Mouse (Mus musculus) fat pad, adult 2 months (tissue): ENCODE data around the gene Grk5.

Experiments
- DNase-seq: peaks from one replicate; pipeline ENCODE4 v3.0.0-alpha.2; 2011; ENCODE audit warnings: low read depth, low spot score; ENCODE audit errors: extremely low read depth

The Grk5 gene

GRCm38 (mm10) chr19:61056783-61057410 is 167.3 kb downstream of the Grk5 start:
- DNase-seq: no peak

DNA sequence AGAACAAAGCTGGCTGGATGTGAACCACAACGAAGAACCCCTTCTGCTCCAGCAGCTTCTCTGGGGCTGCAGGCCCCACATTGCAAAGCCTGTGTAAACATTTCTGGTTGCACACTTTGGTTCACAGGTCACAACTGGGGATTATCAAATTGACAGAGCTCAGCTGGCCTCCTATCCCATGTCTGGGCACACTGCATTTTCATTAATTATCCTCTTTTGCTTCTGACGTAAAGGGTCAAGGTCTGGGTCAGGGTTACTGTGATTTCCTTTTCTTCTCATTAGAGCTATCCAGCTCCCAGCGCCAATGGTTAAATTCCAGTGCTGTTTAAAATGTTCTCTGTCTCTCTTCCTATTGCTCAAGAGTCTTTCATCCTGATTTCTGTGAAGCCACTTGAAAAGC is 168.0 kb downstream of the Grk5 start:
- DNase-seq: no peak

DNA sequence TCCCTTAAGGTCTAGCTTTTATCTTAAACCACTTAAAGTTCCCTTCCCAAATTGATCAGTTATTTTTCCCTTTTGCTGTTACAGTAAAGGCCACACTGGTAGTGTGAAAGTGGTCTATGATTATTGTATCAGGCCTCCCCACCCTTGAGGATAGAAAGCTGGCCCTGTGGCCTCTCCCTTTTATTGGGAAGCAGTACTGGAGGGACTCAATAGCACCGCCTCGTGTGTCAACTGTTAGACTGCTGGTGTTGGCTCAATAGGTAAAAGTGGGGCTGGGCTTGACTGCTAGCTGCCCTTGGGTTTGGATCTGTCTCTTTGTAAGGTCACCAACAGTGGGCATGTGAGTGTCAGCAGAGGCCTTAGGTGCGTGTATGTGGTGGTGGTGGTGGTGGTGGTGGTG is 174.8 kb downstream of the Grk5 start:
- DNase-seq: no peak

- no peak for DNase-seq
Observed at GRCm38 (mm10) chr19:61065011-61065410, 175.5 kb downstream of the Grk5 start.

GRCm38 (mm10) chr19:61078622-61079021 is 189.1 kb downstream of the Grk5 start:
- no peak for DNase-seq

DNA sequence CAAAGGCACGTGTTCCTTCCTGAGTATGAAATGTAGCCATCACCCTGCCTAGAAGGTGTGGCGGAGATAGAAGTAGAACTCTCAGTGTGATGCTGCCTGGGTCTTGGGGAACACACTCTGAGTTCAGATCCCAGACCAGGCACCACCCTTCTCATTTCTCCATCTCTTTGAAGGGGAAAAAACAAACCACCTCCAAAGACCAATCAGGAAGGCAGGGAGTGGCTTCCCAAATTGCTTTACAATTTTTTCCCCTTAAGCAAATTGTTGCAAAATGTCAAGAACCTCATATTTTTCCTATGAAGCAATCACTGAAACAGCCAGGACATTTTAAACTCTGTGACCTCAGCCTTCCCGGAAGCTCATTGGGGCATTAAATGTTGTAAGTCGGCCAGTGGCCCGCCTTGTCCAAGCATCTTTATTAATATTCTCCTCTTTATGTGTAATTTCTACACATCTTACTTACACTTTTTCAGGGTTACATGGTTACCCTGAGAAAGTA is 190.8 kb downstream of the Grk5 start:
- DNase-seq: peak; percentile 45

DNA sequence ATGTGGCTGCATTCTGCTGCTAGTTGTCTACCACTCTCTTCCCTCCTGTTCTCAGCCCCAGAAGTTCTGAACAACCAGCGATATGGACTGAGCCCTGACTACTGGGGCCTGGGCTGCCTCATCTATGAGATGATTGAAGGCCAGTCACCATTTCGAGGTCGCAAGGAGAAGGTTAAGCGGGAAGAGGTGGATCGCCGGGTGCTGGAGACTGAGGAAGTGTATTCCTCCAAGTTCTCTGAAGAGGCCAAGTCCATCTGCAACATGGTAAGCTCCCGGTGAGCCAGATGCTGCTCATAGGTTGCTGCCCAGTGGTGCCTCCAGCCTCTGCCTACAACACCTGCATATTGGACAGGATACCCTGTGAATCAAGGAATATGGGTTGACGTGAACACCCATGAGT is 193.5 kb downstream of the Grk5 start:
- DNase-seq: no peak

GRCm38 (mm10) chr19:61084149-61084940 is 194.8 kb downstream of the Grk5 start:
- DNase-seq: no peak

DNA sequence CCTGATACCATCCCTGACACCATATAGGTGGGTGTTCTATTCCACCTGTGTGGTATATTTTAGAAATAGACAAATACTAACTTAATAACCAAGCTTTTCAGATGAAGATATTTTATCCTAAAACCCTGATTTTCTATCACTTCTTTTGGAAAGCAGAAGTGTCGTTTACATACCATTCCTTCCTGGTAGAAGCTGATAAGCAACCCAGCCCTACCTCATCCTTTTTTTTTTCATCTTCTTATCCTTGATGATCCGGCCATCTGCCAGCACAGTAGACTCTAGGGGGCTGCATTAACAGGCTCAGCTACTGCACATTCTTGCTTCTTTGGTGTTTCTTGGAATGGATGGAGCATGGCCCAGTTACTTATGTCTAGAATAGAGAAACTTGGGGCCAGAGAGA is 195.7 kb downstream of the Grk5 start:
- DNase-seq: no peak

- DNase-seq: no peak
Observed at GRCm38 (mm10) chr19:61087781-61088180, 198.2 kb downstream of the Grk5 start.

- DNase-seq: no peak
Observed at GRCm38 (mm10) chr19:61089001-61089400, 199.5 kb downstream of the Grk5 start.

GRCm38 (mm10) chr19:61090541-61090940 is 201.0 kb downstream of the Grk5 start:
- DNase-seq: no peak

GRCm38 (mm10) chr19:61096776-61097175 is 207.2 kb downstream of the Grk5 start:
- DNase-seq: no peak

DNA sequence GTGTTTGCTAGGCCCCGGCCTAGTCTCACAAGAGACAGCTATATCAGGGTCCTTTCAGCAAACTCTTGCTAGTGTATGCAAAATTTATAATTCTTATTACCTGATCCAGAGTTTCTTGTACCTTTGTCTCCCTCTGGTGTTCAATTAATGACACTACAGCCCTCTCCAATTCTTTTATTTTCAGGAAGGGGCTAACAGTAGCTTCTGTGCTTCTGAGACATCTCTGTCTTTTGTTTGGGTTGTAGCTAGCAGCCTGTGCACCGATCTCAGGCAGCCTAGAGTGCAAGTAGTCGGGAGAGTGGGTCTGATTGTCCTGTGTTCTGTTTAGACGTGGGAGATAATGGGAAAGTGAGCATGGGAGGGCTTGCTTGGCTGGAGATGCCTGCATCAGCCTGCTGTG is 208.2 kb downstream of the Grk5 start:
- DNase-seq: no peak

GRCm38 (mm10) chr19:61110184-61110583 is 220.6 kb downstream of the Grk5 start:
- DNase-seq: no peak

GRCm38 (mm10) chr19:61131096-61131495 is 241.5 kb downstream of the Grk5 start:
- DNase-seq: no peak

DNA sequence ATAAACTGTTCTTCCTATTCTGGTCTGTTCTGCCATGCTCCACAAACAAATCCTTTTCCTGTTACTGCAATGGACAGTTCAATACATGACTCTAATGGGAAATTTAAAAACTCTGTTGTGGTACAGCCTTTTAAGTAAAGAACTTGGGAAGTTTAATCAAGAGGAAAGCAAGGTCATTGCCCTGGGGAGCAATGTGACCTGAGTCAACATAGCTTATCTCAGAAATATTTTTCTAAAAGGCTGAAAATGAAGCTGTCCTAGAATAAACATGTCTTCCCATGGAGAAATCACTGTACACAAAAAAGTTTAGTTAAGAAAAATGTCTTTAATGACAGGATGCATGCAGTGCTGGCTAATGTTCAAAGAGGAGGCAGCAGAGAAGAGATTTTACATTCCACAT is 249.1 kb downstream of the Grk5 start:
- no peak for DNase-seq

DNA sequence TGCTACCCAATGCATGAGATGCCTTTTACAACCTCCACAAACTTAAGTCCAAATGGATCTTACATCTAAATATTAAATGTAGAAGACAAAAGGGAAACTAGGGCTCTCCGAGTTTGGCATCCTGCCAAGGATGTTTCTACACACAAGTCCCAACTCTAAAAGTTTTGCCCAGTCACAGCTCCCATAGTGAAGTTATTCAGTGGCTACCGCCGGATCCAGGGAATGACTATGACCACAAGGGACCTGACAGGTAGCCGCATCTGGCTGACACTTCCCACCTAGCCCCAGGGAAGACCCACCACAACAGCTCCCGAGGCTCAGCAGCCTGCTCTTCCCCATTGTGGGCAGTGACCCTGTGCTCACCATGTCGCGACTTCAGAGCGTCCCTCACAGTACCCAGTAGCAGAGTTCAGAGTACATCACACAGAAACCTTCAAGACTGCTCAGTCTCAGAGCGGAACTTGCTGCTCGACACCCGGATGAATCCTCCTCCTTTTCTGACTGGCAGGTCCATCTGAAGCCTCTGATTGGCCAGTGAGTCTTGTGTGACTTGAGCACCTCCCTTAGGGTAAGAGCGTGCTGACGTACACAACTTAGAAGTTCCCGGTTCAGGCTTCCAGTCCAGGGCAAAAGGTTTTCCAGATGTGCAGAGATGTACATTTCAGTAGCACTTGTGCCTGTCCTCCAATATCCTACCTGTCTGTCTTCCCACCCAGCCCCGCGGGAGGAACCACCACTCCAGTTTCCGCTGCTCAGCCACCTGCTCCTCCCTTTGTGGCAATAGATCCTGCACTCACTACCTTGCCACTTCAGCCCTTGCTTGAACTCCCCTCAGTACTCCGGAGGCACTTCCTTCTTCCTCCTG is 251.0 kb downstream of the Grk5 start, which contains the start of gene Zfp950:
TSS of gene Zfp950 (minus strand) at position 499 of the 865 bp plus-strand sequence.
- peak; percentile 54 for DNase-seq

- no peak for DNase-seq
Observed at GRCm38 (mm10) chr19:61141299-61141698, 251.8 kb downstream of the Grk5 start.
